Mouse (Mus musculus) hindbrain, postnatal 0 days (tissue): Measurements from ENCODE around the gene Nek7. TPM values are rescaled to one million over a fixed set of nuclear protein-coding genes. Genes with fewer than 3 reads are reported as not detected.

Source experiments
- ATAC-seq: fragments of 200-750 bp; cut with Nextera tagmentation; 2 replicates; pipeline ENCODE4 v1.8.0; 2017; ENCODE audit warnings: mild to moderate bottlenecking, moderate TSS enrichment, moderate library complexity
- DNase-seq: peaks from one replicate; pipeline ENCODE4 v3.0.0-alpha.2; 2015; ENCODE audit warnings: low spot score
- H3K27ac ChIP-seq: fragments of 300-500 bp; sonication (generic); 2 replicates; pipeline ENCODE4 v1.5.1; 2014; ENCODE audit warnings: mild to moderate bottlenecking
- H3K27me3 ChIP-seq: fragments of 300-500 bp; sonication (generic); 2 replicates; pipeline ENCODE4 v1.6.1; 2014; ENCODE audit warnings: low read length, mixed read lengths; ENCODE audit not compliant: insufficient read depth
- H3K36me3 ChIP-seq: fragments of 300-500 bp; sonication (generic); 2 replicates; pipeline ENCODE4 v1.6.1; 2014; ENCODE audit warnings: low read length, mixed read lengths; ENCODE audit not compliant: insufficient read depth
- H3K4me1 ChIP-seq: fragments of 300-500 bp; sonication (generic); 2 replicates; pipeline ENCODE4 v1.6.1; 2014; ENCODE audit warnings: antibody characterized with exemption, low read length, mixed read lengths; ENCODE audit not compliant: insufficient read depth
- H3K4me2 ChIP-seq: fragments of 300-500 bp; sonication (generic); 2 replicates; pipeline ENCODE4 v1.6.1; 2014; ENCODE audit warnings: low read depth, mild to moderate bottlenecking, low read length, moderate library complexity, mixed read lengths
- H3K4me3 ChIP-seq: fragments of 300-500 bp; sonication (generic); 2 replicates; pipeline ENCODE4 v1.5.1; 2014; ENCODE audit warnings: low read length
- H3K9ac ChIP-seq: fragments of 300-500 bp; sonication (generic); replicated peaks from 2 replicates; pipeline ENCODE4 v1.6.1; 2014; ENCODE audit warnings: mild to moderate bottlenecking, low read length, moderate library complexity, mixed read lengths
- H3K9me3 ChIP-seq: fragments of 300-500 bp; sonication (generic); 2 replicates; pipeline ENCODE4 v1.6.1; 2016; ENCODE audit warnings: low read length, mixed read lengths
- CTCF ChIP-seq: IDR thresholded peaks from 2 replicates; pipeline ENCODE4 v1.5.1; 2016; ENCODE audit warnings: antibody characterized with exemption, control low read depth, low read depth
- WGBS: fragments of 180-500 bp; shearing (Covaris S2); extraction: QIAGEN DNeasy Blood & Tissue Kit; methylation state at CpG from one replicate; pipeline ENCODE4 v1.1.7; 2014; 5-methylcytosine and 5-hydroxymethylcytosine counted together
- polyA plus RNA-seq: library from polyadenylated mRNA; unstranded; fragments of >200 nt; fragmentation: Nextera tagmentation; extraction: Ambion mirVana; gene quantifications from 2 replicates; pipeline ENCODE4 v1.2.1, GENCODE M21; 2015
- total RNA-seq: library from RNA; depleted of rRNA; stranded (reverse); fragments of >200 nt; gene quantifications from 2 replicates; pipeline ENCODE4 v1.2.3, GENCODE M21; 2014

The Nek7 gene
- total and polyA plus RNA-seq, 2 experiments from 2014 or later, result 8.8 to 16.3 TPM

GRCm38 (mm10) chr1:138539713-138540112 lies 80.2 kb downstream of the Nek7 start:
- Histone ChIP-seq H3K27ac (no peak overlapping the region), H3K36me3 (no peaks in the 10 kb centered on the region), H3K9ac (no peak overlapping the region), H3K4me1 (no peaks in the 10 kb centered on the region), H3K4me2 (no peak overlapping the region), H3K27me3 (no peaks in the 10 kb centered on the region), H3K9me3 (no peaks in the 10 kb centered on the region), H3K4me3 (no peak overlapping the region)
- 68% methylated on average over 1 of the region's 1 CpGs for WGBS
- ATAC-seq, result no peak
- DNase-seq, result no peak
- TF ChIP-seq CTCF, result no peak

DNA sequence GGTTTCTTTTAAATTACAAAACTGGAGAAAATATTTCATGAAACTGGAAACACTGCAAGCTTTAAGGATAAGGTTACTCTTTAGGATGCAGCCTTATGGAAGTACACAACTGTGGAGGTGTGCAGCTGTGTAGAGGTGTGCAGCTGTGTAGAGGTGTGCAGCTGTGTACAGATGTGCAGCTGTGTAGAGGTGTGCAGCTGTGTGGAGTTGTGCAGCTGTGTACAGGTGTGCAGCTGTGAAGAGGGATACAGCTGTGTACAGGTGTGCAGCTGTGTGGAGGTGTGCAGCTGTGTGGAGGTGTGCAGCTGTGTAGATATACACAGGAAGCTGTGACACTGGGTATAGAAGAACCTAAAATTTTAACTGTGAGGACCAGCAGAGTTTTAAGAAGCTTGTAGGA lies 81.7 kb downstream of the Nek7 start:
- Histone ChIP-seq H3K9me3 (no peaks in the 10 kb centered on the region), H3K4me1 (no peaks in the 10 kb centered on the region), H3K4me3 (no peak overlapping the region), H3K4me2 (no peak overlapping the region), H3K27me3 (no peaks in the 10 kb centered on the region), H3K9ac (no peak overlapping the region), H3K36me3 (no peaks in the 10 kb centered on the region), H3K27ac (no peak overlapping the region)
- ATAC-seq (no peak), DNase-seq (no peak)
- no peak for TF ChIP-seq CTCF

DNA sequence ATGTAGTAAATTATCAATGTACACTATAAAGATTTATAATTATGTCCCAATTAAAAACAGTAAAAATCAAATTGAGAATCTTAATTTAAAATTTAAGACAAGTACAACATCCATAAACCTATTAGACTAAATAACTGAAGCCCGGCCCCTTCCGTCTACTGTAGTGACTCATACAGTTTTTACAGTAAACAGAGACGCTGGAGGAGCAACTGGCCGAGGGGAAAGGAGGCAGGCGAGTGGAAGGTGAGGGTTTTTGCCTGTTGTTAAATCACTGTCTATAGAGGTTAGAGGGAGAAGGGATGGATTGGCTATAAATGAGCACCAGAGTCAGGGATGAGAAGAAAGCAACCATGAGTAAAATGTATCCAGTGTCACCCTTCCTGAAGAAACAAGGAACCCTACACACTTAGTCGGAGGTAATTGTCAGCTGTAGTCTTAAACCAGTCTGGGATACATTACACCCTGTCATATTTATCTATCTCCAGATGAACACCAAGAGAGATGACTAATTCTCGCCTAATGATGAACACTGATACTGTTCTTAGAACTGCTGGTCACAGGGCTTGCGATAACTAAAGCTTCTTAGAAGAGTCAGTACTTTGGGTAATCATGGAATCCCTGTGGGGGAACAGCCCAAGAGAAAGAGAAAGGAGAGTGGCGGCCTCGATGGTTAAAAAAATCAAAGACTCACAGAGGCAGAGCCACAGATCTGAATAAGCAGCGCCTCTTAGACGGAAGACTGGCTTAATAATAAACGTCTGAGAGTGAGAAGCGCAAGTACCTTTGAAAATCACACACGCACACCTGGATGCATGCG lies 84.0 kb downstream of the Nek7 start:
- H3K36me3 ChIP-seq, result no peaks in the 10 kb centered on the region
- H3K27me3 ChIP-seq, result no peaks in the 10 kb centered on the region
- no peaks in the 10 kb centered on the region for H3K4me1 ChIP-seq
- no peak overlapping the region for H3K9ac ChIP-seq
- no peaks in the 10 kb centered on the region for H3K9me3 ChIP-seq
- H3K27ac ChIP-seq, result no peak overlapping the region
- WGBS, result 72% methylated on average over 16 of the region's 16 CpGs
- no peak for ATAC-seq
- H3K4me3 ChIP-seq, result no peak overlapping the region
- no peak overlapping the region for H3K4me2 ChIP-seq
- TF ChIP-seq CTCF, result no peak
- DNase-seq, result no peak

DNA sequence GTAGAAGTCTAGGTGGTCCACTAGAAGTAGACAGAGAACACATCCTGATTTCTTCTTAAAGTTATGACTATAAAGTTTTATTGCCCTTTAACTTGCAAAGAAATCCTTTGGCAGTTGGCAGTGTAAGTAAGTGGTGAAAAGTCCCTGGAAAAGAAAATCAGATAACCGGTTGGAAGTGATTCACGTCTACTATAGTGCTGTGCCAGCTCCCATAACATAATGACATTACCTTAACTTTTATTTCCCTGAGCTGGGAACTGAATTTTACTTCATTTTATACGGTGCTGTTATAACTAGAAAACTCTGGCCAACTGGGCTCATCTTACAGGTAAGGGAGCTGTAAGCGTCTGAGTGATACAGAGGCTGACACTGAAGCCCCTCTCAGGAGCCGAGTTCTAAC lies 89.3 kb downstream of the Nek7 start:
- H3K9me3 ChIP-seq, result no peaks in the 10 kb centered on the region
- no peak overlapping the region for H3K4me2 ChIP-seq
- no peaks in the 10 kb centered on the region for H3K27me3 ChIP-seq
- no peak overlapping the region for H3K9ac ChIP-seq
- H3K27ac ChIP-seq, result no peak overlapping the region
- H3K4me1 ChIP-seq, result no peaks in the 10 kb centered on the region
- H3K4me3 ChIP-seq, result no peak overlapping the region
- 96% methylated on average over 5 of the region's 5 CpGs for WGBS
- DNase-seq (no peak), ATAC-seq (no peak)
- TF ChIP-seq CTCF, result no peak
- no peaks in the 10 kb centered on the region for H3K36me3 ChIP-seq

- H3K4me2 ChIP-seq, result no peak overlapping the region
- H3K9me3 ChIP-seq, result no peaks in the 10 kb centered on the region
- no peak overlapping the region for H3K9ac ChIP-seq
- H3K27me3 ChIP-seq, result no peaks in the 10 kb centered on the region
- H3K4me1 ChIP-seq, result no peaks in the 10 kb centered on the region
- TF ChIP-seq CTCF, result no peak
- no peak for DNase-seq
- H3K36me3 ChIP-seq, result no peaks in the 10 kb centered on the region
- H3K4me3 ChIP-seq, result no peak overlapping the region
- WGBS, result 62% methylated on average over 6 of the region's 6 CpGs
- H3K27ac ChIP-seq, result no peak overlapping the region
- ATAC-seq, result no peak
These were observed 96.0 kb downstream of the Nek7 start for GRCm38 (mm10) chr1:138523962-138524361.

DNA sequence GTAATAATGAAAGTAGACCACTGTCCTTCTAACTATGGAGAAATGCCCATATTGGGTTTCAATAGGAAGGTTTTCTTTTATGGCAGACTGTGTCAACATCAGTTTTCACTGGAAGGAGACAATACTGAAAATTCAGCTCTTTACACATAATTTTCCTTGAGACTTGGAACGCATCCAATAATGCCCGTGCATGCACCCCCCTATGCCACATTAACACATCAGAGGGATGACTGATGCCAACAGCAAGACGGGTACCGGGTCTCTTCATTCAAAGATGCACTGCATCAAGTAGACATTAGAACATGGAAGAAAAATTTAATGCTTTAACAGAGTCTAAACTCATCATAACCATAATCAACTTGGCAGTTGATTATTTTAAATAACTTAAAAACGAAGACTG lies 101.7 kb downstream of the Nek7 start:
- Histone ChIP-seq H3K9ac (no peak overlapping the region), H3K9me3 (no peaks in the 10 kb centered on the region), H3K36me3 (no peaks in the 10 kb centered on the region), H3K27ac (no peak overlapping the region), H3K4me1 (no peaks in the 10 kb centered on the region), H3K4me3 (no peak overlapping the region), H3K4me2 (no peak overlapping the region), H3K27me3 (no peaks in the 10 kb centered on the region)
- DNase-seq, result no peak
- no peak for ATAC-seq
- TF ChIP-seq CTCF, result no peak
- WGBS, result 52% methylated on average over 5 of the region's 5 CpGs

- H3K9me3 ChIP-seq, result no peaks in the 10 kb centered on the region
- H3K9ac ChIP-seq, result no peak overlapping the region
- no peaks in the 10 kb centered on the region for H3K36me3 ChIP-seq
- no peak overlapping the region for H3K4me3 ChIP-seq
- ATAC-seq, result no peak
- no peak for DNase-seq
- TF ChIP-seq CTCF, result no peak
- no peak overlapping the region for H3K27ac ChIP-seq
- H3K4me2 ChIP-seq, result no peak overlapping the region
- WGBS, result 66% methylated on average over 6 of the region's 6 CpGs
- no peaks in the 10 kb centered on the region for H3K27me3 ChIP-seq
- H3K4me1 ChIP-seq, result no peaks in the 10 kb centered on the region
These were observed 102.4 kb downstream of the Nek7 start for GRCm38 (mm10) chr1:138517360-138518099.
